Mouse (Mus musculus): Measurements from ENCODE around the gene Cbln3. TPM values are rescaled to one million over a fixed set of nuclear protein-coding genes. Genes with fewer than 3 reads are reported as not detected.

The Cbln3 gene
- total RNA-seq, 2 experiments from 2014 or later: 0.32 to 0.54 TPM

DNA sequence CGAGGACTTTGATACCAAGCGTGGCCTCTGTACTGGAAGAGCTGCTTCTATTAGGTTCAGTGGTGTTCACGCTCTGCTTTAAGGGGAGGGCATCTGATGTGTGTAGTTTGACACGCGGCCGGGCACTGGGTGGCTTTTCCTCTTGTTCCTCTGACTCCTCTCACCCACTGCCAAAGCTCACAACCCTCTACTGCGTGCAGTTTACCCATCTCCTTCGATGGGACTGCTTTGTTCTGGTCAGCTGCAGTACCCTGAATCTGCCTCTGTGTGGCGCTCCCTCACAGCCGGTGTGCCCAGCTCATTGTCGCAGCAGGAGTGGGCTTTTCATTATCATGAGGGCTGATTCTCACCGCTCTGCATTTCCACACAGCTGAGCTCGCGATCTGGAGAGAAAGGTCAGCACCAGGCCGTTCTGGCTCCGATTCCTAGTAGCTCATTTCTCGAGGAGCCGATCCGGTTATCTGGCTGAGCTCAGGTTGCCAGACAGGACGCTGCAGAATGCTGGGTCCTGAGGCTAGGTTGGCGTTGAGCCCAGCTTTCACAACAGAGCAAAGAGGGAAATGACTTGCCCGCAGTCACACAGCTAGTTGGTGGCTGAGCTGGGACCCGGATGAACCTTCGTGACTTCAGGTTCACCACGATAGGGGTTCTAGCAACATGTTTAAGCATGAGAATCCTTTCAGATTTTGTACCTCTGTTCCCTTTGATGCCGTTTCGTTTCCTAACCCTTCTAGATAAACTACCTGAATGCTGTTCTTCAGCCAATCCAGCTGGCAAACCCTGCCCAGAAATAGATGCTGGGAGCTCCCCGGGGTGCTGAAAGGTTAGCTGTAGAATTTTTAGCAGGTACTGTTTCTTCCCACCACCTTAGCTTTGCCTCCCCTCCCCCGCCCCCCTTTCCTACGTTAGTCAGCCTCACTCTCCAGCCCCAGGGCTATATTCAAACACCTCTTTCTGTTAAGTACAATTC, 10.2 kb downstream of the Cbln3 start:
- TF ChIP-seq CTCF (conservative IDR thresholded peaks at IDR 0.05): peak; percentile 97
- peak; percentile 68 to 82 for DNase-seq (ENCODE audit: low spot score in 2 of 2)
- Histone ChIP-seq H3K27ac (no peak overlapping the region), H3K4me3 (peak overlapping the region; percentile 46)

DNA sequence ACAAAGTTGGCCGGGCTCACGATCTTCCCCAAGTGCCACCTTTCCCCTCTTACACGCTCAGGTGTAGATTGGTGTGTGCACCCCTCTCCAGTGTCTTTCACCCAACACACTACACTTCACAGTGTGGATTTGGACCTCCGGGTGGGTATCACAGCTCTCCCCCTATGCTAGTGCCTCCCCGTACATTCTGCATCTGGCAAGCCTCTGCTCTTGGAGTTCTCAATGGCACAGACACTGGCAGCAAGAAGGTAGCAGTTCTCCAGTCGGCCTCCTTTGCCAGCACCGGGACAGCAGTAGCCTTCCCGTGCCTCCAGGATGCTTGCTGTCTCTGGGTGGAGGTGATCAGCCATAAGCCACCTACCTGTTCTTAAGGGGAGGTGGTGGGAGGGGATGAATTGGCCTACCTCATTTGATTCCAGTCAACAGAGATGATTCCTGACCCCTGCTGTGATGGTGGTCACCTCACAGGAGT, 10.9 kb downstream of the Cbln3 start:
- no peak for DNase-seq (ENCODE audit: low spot score in 2 of 2)
- H3K4me3 ChIP-seq: no peak overlapping the region
- no peak for TF ChIP-seq CTCF (conservative IDR thresholded peaks at IDR 0.05)
- H3K27ac ChIP-seq: no peak overlapping the region

GRCm38 (mm10) chr14:55872551-55872950, 11.6 kb downstream of the Cbln3 start:
- no peak for TF ChIP-seq CTCF (conservative IDR thresholded peaks at IDR 0.05)
- H3K27ac ChIP-seq: no peak overlapping the region
- H3K4me3 ChIP-seq: no peak overlapping the region
- no peak for DNase-seq (ENCODE audit: low spot score in 2 of 2)

GRCm38 (mm10) chr14:55872039-55872438, 12.2 kb downstream of the Cbln3 start:
- no peak for DNase-seq (ENCODE audit: low spot score in 2 of 2)
- no peak for TF ChIP-seq CTCF (conservative IDR thresholded peaks at IDR 0.05)
- no peak overlapping the region for H3K4me3 ChIP-seq
- H3K27ac ChIP-seq: no peak overlapping the region

- no peak for TF ChIP-seq CTCF (conservative IDR thresholded peaks at IDR 0.05)
- no peak overlapping the region for H3K4me3 ChIP-seq
- no peak for DNase-seq (ENCODE audit: low spot score in 2 of 2)
- no peak overlapping the region for H3K27ac ChIP-seq
Observed at GRCm38 (mm10) chr14:55869538-55869937, 14.7 kb downstream of the Cbln3 start.

- no peak for TF ChIP-seq CTCF (conservative IDR thresholded peaks at IDR 0.05)
- H3K4me3 ChIP-seq: no peak overlapping the region
- no peak for DNase-seq (ENCODE audit: low spot score in 2 of 2)
- H3K27ac ChIP-seq: no peak overlapping the region
Observed at GRCm38 (mm10) chr14:55868230-55869026, 15.8 kb downstream of the Cbln3 start.

DNA sequence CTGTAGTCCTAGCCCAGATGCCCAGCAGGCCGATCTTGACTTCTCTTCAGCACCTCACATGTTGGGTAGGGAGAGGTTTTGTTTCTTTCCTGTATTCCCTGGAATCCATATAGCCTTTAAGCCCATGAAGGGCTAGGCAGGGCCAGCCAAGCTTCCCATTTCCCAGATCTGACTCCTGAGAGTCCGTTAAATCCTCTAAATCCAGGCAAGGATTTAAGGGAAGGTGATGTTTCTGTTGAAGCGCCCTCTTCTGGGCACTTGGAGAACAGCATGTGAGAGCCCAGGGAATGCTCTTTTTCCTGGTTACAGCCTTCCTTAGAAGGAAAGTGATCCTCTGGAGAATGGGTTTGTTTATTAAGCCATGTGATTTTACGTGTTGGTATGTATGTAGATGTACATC, 17.2 kb downstream of the Cbln3 start:
- no peak overlapping the region for H3K27ac ChIP-seq
- TF ChIP-seq CTCF (conservative IDR thresholded peaks at IDR 0.05): peak; percentile 96
- H3K4me3 ChIP-seq: no peak overlapping the region
- peak in 1 of 2 experiments; percentile 69 for DNase-seq (ENCODE audit: low spot score in 2 of 2)

- no peak overlapping the region for H3K27ac ChIP-seq
- TF ChIP-seq CTCF (conservative IDR thresholded peaks at IDR 0.05): peak; percentile 98; the same call in 1 of the 2 replicates
- DNase-seq (ENCODE audit: low spot score in 2 of 2): peak in 1 of 2 experiments; percentile 62
- H3K4me3 ChIP-seq: no peak overlapping the region
Observed at GRCm38 (mm10) chr14:55863773-55864172, 20.4 kb downstream of the Cbln3 start.

DNA sequence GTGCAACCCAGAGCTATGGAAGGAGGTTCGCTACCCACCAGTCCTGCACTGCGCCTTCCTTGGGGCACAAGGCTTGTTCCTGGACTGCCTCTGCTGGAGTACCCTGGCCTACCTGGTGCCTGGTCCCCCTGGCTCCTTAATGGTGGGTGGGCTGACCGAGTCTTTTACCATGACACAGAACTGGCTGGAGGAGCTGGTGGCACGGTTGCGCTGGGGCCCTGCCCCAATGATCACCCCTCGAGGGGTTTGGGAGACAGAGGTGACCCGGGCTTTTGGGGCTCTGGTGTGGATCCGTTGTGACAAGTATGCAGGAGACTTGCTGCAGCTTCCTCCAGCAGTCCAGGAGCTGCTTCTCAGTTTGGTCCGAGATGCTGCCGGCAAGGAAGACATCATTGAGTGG, 21.2 kb downstream of the Cbln3 start:
- no peak overlapping the region for H3K4me3 ChIP-seq
- no peak for DNase-seq (ENCODE audit: low spot score in 2 of 2)
- TF ChIP-seq CTCF (conservative IDR thresholded peaks at IDR 0.05): no peak
- H3K27ac ChIP-seq: no peak overlapping the region

DNA sequence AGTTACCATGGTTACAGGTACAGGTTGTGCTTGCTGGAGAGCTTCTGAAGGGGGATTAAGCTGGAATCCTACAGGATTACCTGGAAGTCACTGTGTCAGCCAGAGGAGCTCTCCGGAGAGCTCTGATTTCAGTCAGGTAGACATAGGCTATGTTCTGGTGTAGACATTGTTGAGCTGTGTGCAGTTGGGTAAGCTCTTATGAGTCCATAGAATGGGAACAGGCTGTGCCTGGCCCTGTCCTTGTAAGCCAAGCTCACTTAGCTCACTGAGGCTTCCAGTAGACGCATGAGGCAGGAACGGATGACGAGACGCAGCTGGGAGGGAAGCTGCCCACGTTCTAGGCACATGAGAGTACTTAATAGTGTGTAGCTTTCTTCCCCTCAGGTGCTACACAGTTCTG, 22.0 kb downstream of the Cbln3 start:
- no peak for DNase-seq (ENCODE audit: low spot score in 2 of 2)
- Histone ChIP-seq H3K4me3 (no peak overlapping the region), H3K27ac (no peak overlapping the region)
- no peak for TF ChIP-seq CTCF (conservative IDR thresholded peaks at IDR 0.05)

GRCm38 (mm10) chr14:55857588-55857987, 26.6 kb downstream of the Cbln3 start:
- no peak overlapping the region for H3K27ac ChIP-seq
- no peak for DNase-seq (ENCODE audit: low spot score in 2 of 2)
- no peak for TF ChIP-seq CTCF (conservative IDR thresholded peaks at IDR 0.05)
- no peak overlapping the region for H3K4me3 ChIP-seq

DNA sequence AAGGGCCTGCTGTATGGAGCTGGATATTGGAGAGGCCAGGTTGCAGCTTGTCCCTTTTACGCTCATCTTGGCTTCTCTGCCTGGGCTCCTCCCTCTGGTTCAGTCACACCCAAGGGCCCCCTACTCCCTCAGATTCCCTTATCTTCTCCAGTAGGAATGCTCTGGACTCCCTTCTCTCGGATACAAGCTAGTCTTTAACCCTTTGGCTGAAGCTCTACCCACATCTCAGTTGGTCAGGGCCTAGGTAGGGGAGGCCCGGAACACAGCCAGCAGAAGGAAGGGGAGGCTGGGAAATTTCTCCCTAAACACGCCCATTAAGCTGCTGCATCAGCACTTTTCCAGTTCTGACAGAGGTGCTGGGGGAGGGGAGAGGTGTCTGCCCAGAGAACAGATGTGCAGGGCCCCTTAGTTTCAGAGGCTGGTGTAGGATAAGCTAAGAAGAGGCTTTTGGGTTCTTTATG, 29.1 kb downstream of the Cbln3 start:
- TF ChIP-seq CTCF (conservative IDR thresholded peaks at IDR 0.05): no peak

More for the DNA sequence above, 29.1 kb downstream of the Cbln3 start:
- no peak for DNase-seq (ENCODE audit: low spot score in 2 of 2)
- Histone ChIP-seq H3K27ac (peak overlapping the region; percentile 68; the same call in 1 of the 2 replicates), H3K4me3 (peak overlapping the region; percentile 66)

All from layer of hippocampus, adult 2 months (tissue).